Mouse (Mus musculus) hindbrain, embryonic 16.5 days (tissue): ENCODE data around the gene Elk3. TPM values are rescaled to one million over a fixed set of nuclear protein-coding genes. Genes with fewer than 3 reads are reported as not detected.

Experiments
- ATAC-seq: fragments of 200-750 bp; cut with Nextera tagmentation; 2 replicates; pipeline ENCODE4 v1.8.0; 2017; ENCODE audit warnings: moderate TSS enrichment, moderate library complexity
- H3K27ac ChIP-seq: fragments of 300-500 bp; sonication (generic); 2 replicates; pipeline ENCODE4 v1.5.1; 2014; ENCODE audit warnings: low read depth, mild to moderate bottlenecking, control low read depth, low read length, moderate library complexity
- H3K27me3 ChIP-seq: fragments of 300-500 bp; sonication (generic); replicated peaks from 2 replicates; pipeline ENCODE4 v1.6.1; 2014; ENCODE audit warnings: low read length; ENCODE audit not compliant: control insufficient read depth, insufficient read depth
- H3K36me3 ChIP-seq: fragments of 300-500 bp; sonication (generic); 2 replicates; pipeline ENCODE4 v1.6.1; 2014; ENCODE audit warnings: mild to moderate bottlenecking, low read length, moderate library complexity, mixed read lengths; ENCODE audit not compliant: control insufficient read depth, insufficient read depth
- H3K4me1 ChIP-seq: fragments of 300-500 bp; sonication (generic); 2 replicates; pipeline ENCODE4 v1.6.1; 2014; ENCODE audit warnings: low read depth, low read length; ENCODE audit not compliant: control insufficient read depth, insufficient read depth
- H3K4me2 ChIP-seq: fragments of 300-500 bp; sonication (generic); 2 replicates; pipeline ENCODE4 v1.6.1; 2014; ENCODE audit warnings: mild to moderate bottlenecking, low read length, control low read depth, moderate library complexity
- H3K4me3 ChIP-seq: fragments of 300-500 bp; sonication (generic); 2 replicates; pipeline ENCODE4 v1.5.1; 2014; ENCODE audit warnings: mild to moderate bottlenecking, low read length, control low read depth, moderate library complexity
- H3K9ac ChIP-seq: fragments of 300-500 bp; sonication (generic); 2 replicates; pipeline ENCODE4 v1.6.1; 2014; ENCODE audit warnings: low read depth, mild to moderate bottlenecking, control low read depth, low read length, moderate library complexity
- H3K9me3 ChIP-seq: fragments of 300-500 bp; sonication (generic); 2 replicates; pipeline ENCODE4 v1.6.1; 2014; ENCODE audit warnings: mild to moderate bottlenecking, low read length, moderate library complexity; ENCODE audit not compliant: control insufficient read depth
- WGBS: fragments of 180-500 bp; shearing (Covaris S2); extraction: QIAGEN DNeasy Blood & Tissue Kit; methylation state at CpG from one replicate; pipeline ENCODE4 v1.1.7; 2014; 5-methylcytosine and 5-hydroxymethylcytosine counted together
- polyA plus RNA-seq: library from polyadenylated mRNA; unstranded; fragments of >200 nt; fragmentation: Nextera tagmentation; extraction: Ambion mirVana; gene quantifications from 2 replicates; pipeline ENCODE4 v1.2.1, GENCODE M21; 2015

Elk3 gene
- polyA plus RNA-seq, 1 experiment from 2014 or later = 4.1 TPM

GRCm38 (mm10) chr10:93291352-93291751 is 19.6 kb downstream of the Elk3 start:
- H3K27me3 ChIP-seq = no peaks in the 10 kb centered on the region
- ATAC-seq = 0 out of 2 replicates have a peak, but pooled peaks have one; percentile 28
- no peaks in the 10 kb centered on the region for H3K9me3 ChIP-seq
- H3K4me1 ChIP-seq = peaks cover 6% of the 10 kb centered on the region
- no peak overlapping the region for H3K9ac ChIP-seq
- H3K36me3 ChIP-seq = no peaks in the 10 kb centered on the region
- H3K27ac ChIP-seq = no peak overlapping the region
- H3K4me3 ChIP-seq = no peak overlapping the region
- 36% methylated on average over 7 of the region's 7 CpGs for WGBS
- H3K4me2 ChIP-seq = no peak overlapping the region

GRCm38 (mm10) chr10:93289404-93289803 is 21.5 kb downstream of the Elk3 start:
- WGBS = 47% methylated on average over 6 of the region's 6 CpGs
- no peak for ATAC-seq
- H3K9ac ChIP-seq = no peak overlapping the region
- no peak overlapping the region for H3K27ac ChIP-seq
- no peaks in the 10 kb centered on the region for H3K36me3 ChIP-seq
- peaks cover 6% of the 10 kb centered on the region for H3K4me1 ChIP-seq
- H3K4me3 ChIP-seq = no peak overlapping the region
- H3K9me3 ChIP-seq = no peaks in the 10 kb centered on the region
- no peaks in the 10 kb centered on the region for H3K27me3 ChIP-seq
- no peak overlapping the region for H3K4me2 ChIP-seq

DNA sequence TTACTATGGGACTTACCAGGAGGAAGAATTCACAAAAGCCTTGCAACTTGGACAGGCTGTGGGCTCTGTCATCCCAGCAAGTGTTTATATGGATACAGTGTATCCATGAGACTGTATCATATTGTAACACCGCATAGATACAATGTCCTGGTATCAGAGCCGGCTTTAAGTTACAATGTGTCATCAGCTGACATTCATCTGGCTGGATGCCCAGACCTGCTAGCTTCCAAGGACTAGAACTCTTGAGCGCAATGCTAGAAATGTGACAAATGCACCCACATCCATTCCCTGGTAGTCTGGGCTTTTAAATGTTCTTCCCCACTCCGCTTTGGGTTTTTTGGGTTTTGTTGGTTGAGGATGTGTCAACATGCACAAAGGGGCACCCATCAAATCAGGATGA is 22.6 kb downstream of the Elk3 start:
- 41% methylated on average over 4 of the region's 4 CpGs for WGBS
- H3K4me1 ChIP-seq = peaks cover 6% of the 10 kb centered on the region
- H3K4me2 ChIP-seq = no peak overlapping the region
- no peak overlapping the region for H3K9ac ChIP-seq
- H3K27ac ChIP-seq = no peak overlapping the region
- no peak for ATAC-seq
- H3K36me3 ChIP-seq = no peaks in the 10 kb centered on the region
- no peaks in the 10 kb centered on the region for H3K27me3 ChIP-seq
- H3K9me3 ChIP-seq = no peaks in the 10 kb centered on the region
- no peak overlapping the region for H3K4me3 ChIP-seq

- Histone ChIP-seq H3K36me3 (no peaks in the 10 kb centered on the region), H3K4me2 (no peak overlapping the region), H3K9me3 (no peaks in the 10 kb centered on the region), H3K4me3 (no peak overlapping the region), H3K4me1 (peaks cover 6% of the 10 kb centered on the region), H3K27me3 (no peaks in the 10 kb centered on the region), H3K9ac (no peak overlapping the region), H3K27ac (no peak overlapping the region)
- 92% methylated on average over 8 of the region's 8 CpGs for WGBS
- ATAC-seq = no peak
Observed at GRCm38 (mm10) chr10:93287551-93288145, 23.3 kb downstream of the Elk3 start.

- no peaks in the 10 kb centered on the region for H3K36me3 ChIP-seq
- 81% methylated on average over 5 of the region's 5 CpGs for WGBS
- no peak overlapping the region for H3K27ac ChIP-seq
- H3K9me3 ChIP-seq = no peaks in the 10 kb centered on the region
- peaks cover 3% of the 10 kb centered on the region for H3K4me1 ChIP-seq
- H3K4me3 ChIP-seq = no peak overlapping the region
- no peak for ATAC-seq
- no peak overlapping the region for H3K4me2 ChIP-seq
- no peaks in the 10 kb centered on the region for H3K27me3 ChIP-seq
- no peak overlapping the region for H3K9ac ChIP-seq
Observed at GRCm38 (mm10) chr10:93285489-93285888, 25.4 kb downstream of the Elk3 start.

- ATAC-seq = no peak
- H3K9ac ChIP-seq = no peak overlapping the region
- no peaks in the 10 kb centered on the region for H3K9me3 ChIP-seq
- H3K4me1 ChIP-seq = no peaks in the 10 kb centered on the region; the same call in 1 of the 2 replicates
- H3K27me3 ChIP-seq = no peaks in the 10 kb centered on the region
- H3K4me2 ChIP-seq = no peak overlapping the region
- H3K27ac ChIP-seq = no peak overlapping the region
- WGBS = 66% methylated on average over 4 of the region's 4 CpGs
- H3K4me3 ChIP-seq = no peak overlapping the region
- H3K36me3 ChIP-seq = no peaks in the 10 kb centered on the region
Observed at GRCm38 (mm10) chr10:93283258-93283657, 27.7 kb downstream of the Elk3 start.

- Histone ChIP-seq H3K4me3 (no peak overlapping the region), H3K9me3 (no peaks in the 10 kb centered on the region), H3K27me3 (no peaks in the 10 kb centered on the region), H3K9ac (no peak overlapping the region), H3K27ac (no peak overlapping the region), H3K4me1 (no peaks in the 10 kb centered on the region; the same call in 1 of the 2 replicates), H3K36me3 (no peaks in the 10 kb centered on the region), H3K4me2 (no peak overlapping the region)
- peak; percentile 46 for ATAC-seq
- 25% methylated on average over 12 of the region's 12 CpGs for WGBS
Observed at GRCm38 (mm10) chr10:93282526-93282964, 28.4 kb downstream of the Elk3 start.

DNA sequence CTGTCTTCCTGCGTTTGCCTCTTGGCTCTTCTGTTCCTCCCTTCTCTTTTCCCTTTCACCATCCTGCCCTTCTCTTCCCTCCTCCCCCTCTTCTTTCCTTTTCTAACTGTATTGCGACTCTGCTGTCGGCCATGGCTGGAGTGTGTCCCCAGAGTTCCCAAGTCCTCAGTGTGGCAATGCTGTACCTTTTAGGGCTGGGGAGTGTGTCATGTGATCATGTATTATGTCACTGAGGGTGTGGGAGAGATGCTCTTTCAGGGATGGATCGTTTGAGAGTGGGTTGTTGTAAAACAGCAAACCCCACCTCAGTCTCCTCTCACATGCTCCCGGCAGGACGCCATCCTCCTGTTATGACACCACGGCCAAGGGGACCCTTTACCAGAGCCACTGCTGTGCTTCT is 29.8 kb downstream of the Elk3 start:
- Histone ChIP-seq H3K36me3 (no peaks in the 10 kb centered on the region), H3K9me3 (no peaks in the 10 kb centered on the region), H3K27ac (no peak overlapping the region), H3K4me2 (no peak overlapping the region), H3K4me1 (peaks cover 8% of the 10 kb centered on the region), H3K4me3 (no peak overlapping the region), H3K27me3 (no peaks in the 10 kb centered on the region), H3K9ac (no peak overlapping the region)
- no peak for ATAC-seq
- 61% methylated on average over 7 of the region's 7 CpGs for WGBS

DNA sequence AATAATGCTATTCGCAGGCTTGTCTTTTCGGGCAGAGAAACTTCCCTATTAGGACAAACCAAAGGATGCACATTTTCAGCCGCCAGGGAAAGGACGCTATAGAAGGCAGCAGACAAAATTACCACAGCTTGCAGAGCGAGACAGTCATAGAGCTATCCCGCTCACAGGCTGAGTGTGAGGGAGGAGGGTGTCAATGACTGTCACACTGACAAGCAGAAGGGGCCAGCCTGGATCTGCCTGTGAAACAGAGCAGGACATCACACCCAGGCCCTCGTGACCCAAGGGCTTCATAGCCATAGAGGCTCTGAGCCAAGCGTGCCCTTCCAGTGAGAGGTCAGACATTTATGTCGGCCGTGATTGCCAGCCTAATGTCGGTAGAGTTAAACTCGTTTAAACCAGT is 30.3 kb downstream of the Elk3 start:
- H3K4me3 ChIP-seq = no peak overlapping the region
- no peak overlapping the region for H3K9ac ChIP-seq
- ATAC-seq = no peak
- H3K4me2 ChIP-seq = no peak overlapping the region
- peaks cover 12% of the 10 kb centered on the region for H3K4me1 ChIP-seq
- H3K36me3 ChIP-seq = no peaks in the 10 kb centered on the region
- WGBS = 63% methylated on average over 12 of the region's 12 CpGs
- no peaks in the 10 kb centered on the region for H3K27me3 ChIP-seq
- no peaks in the 10 kb centered on the region for H3K9me3 ChIP-seq
- no peak overlapping the region for H3K27ac ChIP-seq
